Mouse (Mus musculus) liver, embryonic 14.5 days (tissue): ENCODE measurements around the gene Pcbd2. TPM values are rescaled to one million over a fixed set of nuclear protein-coding genes. Genes with fewer than 3 reads are reported as not detected.

Source experiments
- ATAC-seq: fragments of 200-750 bp; cut with Nextera tagmentation; 2 replicates; pipeline ENCODE4 v1.8.0; 2017; ENCODE audit warnings: moderate number of reproducible peaks, mild to moderate bottlenecking, moderate library complexity; ENCODE audit not compliant: insufficient read depth
- DNase-seq, 3 experiments: peaks; one replicate each; pipeline ENCODE4 v3.0.0-alpha.2; 2012 to 2013; ENCODE audit warnings: low read depth in 3 of 3, low spot score in 3 of 3
- H3K27ac ChIP-seq: fragments of 300-500 bp; sonication (generic); 2 replicates; pipeline ENCODE4 v1.5.1; 2014; ENCODE audit warnings: moderate library complexity, mild to moderate bottlenecking, control low read depth, inconsistent platforms
- H3K27me3 ChIP-seq: fragments of 300-500 bp; sonication (generic); 2 replicates; pipeline ENCODE4 v1.6.1; 2014; ENCODE audit warnings: mild to moderate bottlenecking, low read length, moderate library complexity; ENCODE audit not compliant: control insufficient read depth, insufficient read depth
- H3K36me3 ChIP-seq: fragments of 300-500 bp; sonication (generic); replicated peaks from 2 replicates; pipeline ENCODE4 v1.6.1; 2014; ENCODE audit warnings: low read depth; ENCODE audit not compliant: control insufficient read depth, insufficient read depth
- H3K4me1 ChIP-seq, 2 experiments: fragments of 200-500 bp in 1 of 2; fragments of 300-500 bp in 1 of 2; sonication (generic) in 1 of 2; replicated peaks; 2 replicates each; pipeline ENCODE4 v1.6.1; 2012 to 2014; ENCODE audit warnings: antibody characterized with exemption in 1 of 2, inconsistent platforms in 1 of 2, low read length in 1 of 2; ENCODE audit not compliant: control insufficient read depth in 2 of 2, insufficient read depth in 2 of 2
- H3K4me2 ChIP-seq: fragments of 300-500 bp; sonication (generic); 2 replicates; pipeline ENCODE4 v1.6.1; 2014; ENCODE audit warnings: low read depth, mild to moderate bottlenecking, control low read depth, moderate library complexity
- H3K4me3 ChIP-seq, 2 experiments: fragments of 200-500 bp in 1 of 2; fragments of 300-500 bp in 1 of 2; sonication (generic) in 1 of 2; 2 replicates each; pipeline ENCODE4 v1.5.1; 2012 to 2014; ENCODE audit warnings: low read depth in 2 of 2, low read length in 2 of 2, mild to moderate bottlenecking in 2 of 2, control low read depth in 1 of 2, inconsistent platforms in 1 of 2, moderate library complexity in 1 of 2; ENCODE audit not compliant: insufficient read depth in 1 of 2
- H3K9ac ChIP-seq: fragments of 300-500 bp; sonication (generic); replicated peaks from 2 replicates; pipeline ENCODE4 v1.6.1; 2014; ENCODE audit warnings: mild to moderate bottlenecking, control low read depth, moderate library complexity
- H3K9me3 ChIP-seq: fragments of 300-500 bp; sonication (generic); 2 replicates; pipeline ENCODE4 v1.6.1; 2016; ENCODE audit warnings: low read length, mixed read lengths; ENCODE audit not compliant: control insufficient read depth
- CTCF ChIP-seq: IDR thresholded peaks from 2 replicates; pipeline ENCODE4 v1.5.1; 2016; ENCODE audit warnings: antibody characterized with exemption, low read depth, control low read depth
- EP300 ChIP-seq: IDR thresholded peaks from 2 replicates; pipeline ENCODE4 v1.6.1; 2016; ENCODE audit warnings: antibody characterized with exemption, low read depth
- WGBS: fragments of 180-500 bp; shearing (Covaris S2); extraction: QIAGEN DNeasy Blood & Tissue Kit; methylation state at CpG from one replicate; pipeline ENCODE4 v1.1.7; 2014; ENCODE audit not compliant: insufficient replicate concordance; 5-methylcytosine and 5-hydroxymethylcytosine counted together
- polyA plus RNA-seq, 2 experiments: library from polyadenylated mRNA; depleted of rRNA in 1 of 2; stranded (reverse) in 1 of 2; unstranded in 1 of 2; fragments of >200 nt; fragmentation: Nextera tagmentation in 1 of 2; extraction: Ambion mirVana in 1 of 2; gene quantifications; 2 replicates each; pipeline versions ENCODE4 v1.2.1 to v1.2.3; 2012 to 2014

Pcbd2 gene
- polyA plus RNA-seq, 2 experiments: 25.1 to 35.7 TPM

- H3K27ac ChIP-seq: no peak overlapping the region
- H3K9me3 ChIP-seq: no peaks in the 10 kb centered on the region
- ATAC-seq (no peak), DNase-seq (no peak)
- WGBS: 75% methylated on average over 2 of the region's 2 CpGs
- H3K36me3 ChIP-seq: no peaks in the 10 kb centered on the region
- no peak for TF ChIP-seq CTCF
- TF ChIP-seq EP300: no peak
- no peak overlapping the region for H3K9ac ChIP-seq
- H3K4me3 ChIP-seq: no peak overlapping the region
- H3K27me3 ChIP-seq: no peaks in the 10 kb centered on the region
- peaks cover 2 to 5% of the 10 kb centered on the region in 2 experiments; a peak in 2 of 4 replicates for H3K4me1 ChIP-seq
- H3K4me2 ChIP-seq: no peak overlapping the region
Observed at GRCm38 (mm10) chr13:55721995-55722394, 5.2 kb upstream of the Pcbd2 start.

- peak overlapping the region; percentile 93 for H3K9ac ChIP-seq
- DNase-seq: no peak
- 2% methylated on average over 4 of the region's 4 CpGs for WGBS
Observed at GRCm38 (mm10) chr13:55726598-55727119, 509 bp upstream of the Pcbd2 start.

GRCm38 (mm10) chr13:55727839-55728238 lies 671 bp downstream of the Pcbd2 start:
- Histone ChIP-seq H3K9ac (peak overlapping the region; percentile 93), H3K4me3 (peak overlapping the region; percentile 82 to 84), H3K9me3 (no peaks in the 10 kb centered on the region), H3K36me3 (no peaks in the 10 kb centered on the region), H3K27ac (peak overlapping the region; percentile 94), H3K27me3 (no peaks in the 10 kb centered on the region), H3K4me2 (peak overlapping the region; percentile 86), H3K4me1 (peaks cover 2 to 9% of the 10 kb centered on the region in 2 experiments; a peak in 2 of 4 replicates)
- no peak for TF ChIP-seq EP300
- TF ChIP-seq CTCF: peak; percentile 70
- ATAC-seq (peak; percentile 69), DNase-seq (peak; percentile 65 to 73 (median 67))
- 1% methylated on average over 19 of the region's 19 CpGs for WGBS

More at GRCm38 (mm10) chr13:55726598-55727119, 509 bp upstream of the Pcbd2 start:
- Histone ChIP-seq H3K36me3 (no peaks in the 10 kb centered on the region), H3K4me3 (peak overlapping the region; percentile 82 to 84), H3K27me3 (no peaks in the 10 kb centered on the region), H3K9me3 (no peaks in the 10 kb centered on the region), H3K4me2 (peak overlapping the region; percentile 86), H3K27ac (peak overlapping the region; percentile 94), H3K4me1 (peaks cover 2 to 5% of the 10 kb centered on the region in 2 experiments; a peak in 2 of 4 replicates)
- no peak for ATAC-seq
- TF ChIP-seq CTCF (no peak; the same call in 1 of the 2 replicates), EP300 (no peak)

- TF ChIP-seq EP300 (no peak), CTCF (no peak)
- Histone ChIP-seq H3K4me1 (peaks cover 2 to 9% of the 10 kb centered on the region in 2 experiments; a peak in 2 of 4 replicates), H3K9ac (no peak overlapping the region), H3K36me3 (no peaks in the 10 kb centered on the region), H3K27ac (no peak overlapping the region), H3K4me2 (no peak overlapping the region), H3K9me3 (no peaks in the 10 kb centered on the region), H3K27me3 (no peaks in the 10 kb centered on the region), H3K4me3 (no peak overlapping the region)
- ATAC-seq (no peak), DNase-seq (no peak)
- 73% methylated on average over 7 of the region's 7 CpGs for WGBS
Observed at GRCm38 (mm10) chr13:55730716-55731115, 3.5 kb downstream of the Pcbd2 start.

- DNase-seq (peak in 2 of 3 experiments; percentile 31 to 32), ATAC-seq (peak; percentile 44; the same call in 1 of the 2 replicates)
- TF ChIP-seq EP300 (peak; percentile 19; the same call in 1 of the 2 replicates), CTCF (no peak)
- no peaks in the 10 kb centered on the region for H3K9me3 ChIP-seq
- peaks cover 0 to 4% of the 10 kb centered on the region in 2 experiments; a peak in 1 of 4 replicates for H3K4me1 ChIP-seq
- H3K36me3 ChIP-seq: no peaks in the 10 kb centered on the region
- WGBS: 48% methylated on average over 2 of the region's 2 CpGs
- H3K4me3 ChIP-seq: no peak overlapping the region
- no peak overlapping the region for H3K27ac ChIP-seq
- no peaks in the 10 kb centered on the region for H3K27me3 ChIP-seq
- H3K9ac ChIP-seq: no peak overlapping the region
- H3K4me2 ChIP-seq: no peak overlapping the region
Observed at GRCm38 (mm10) chr13:55732121-55732520, 5.0 kb downstream of the Pcbd2 start.
